Mouse (Mus musculus): ENCODE data around the gene Sox15. TPM values are rescaled to one million over a fixed set of nuclear protein-coding genes. Genes with fewer than 3 reads are reported as not detected.
A peak's percentile ranks its signal among the peaks of the same experiment; 100 is the strongest.

The Sox15 gene
- total RNA-seq, 2 experiments from 2014 or later, result not detected

- no peak for DNase-seq (ENCODE audit: low spot score)
Measured at GRCm38 (mm10) chr11:69679144-69679543, 24.0 kb downstream of the Sox15 start.

GRCm38 (mm10) chr11:69680136-69680855 lies 25.2 kb downstream of the Sox15 start:
- DNase-seq (ENCODE audit: low spot score), result no peak

GRCm38 (mm10) chr11:69681314-69682208 lies 26.4 kb downstream of the Sox15 start, which contains the start of gene Senp3:
Gene Senp3, minus strand, starts transcription at chr11:69682084.
- peak; percentile 96 for DNase-seq (ENCODE audit: low spot score)

GRCm38 (mm10) chr11:69682209-69682839 lies 27.2 kb downstream of the Sox15 start:
- DNase-seq (ENCODE audit: low spot score), result no peak

- DNase-seq (ENCODE audit: low spot score), result peak; percentile 92
Measured at GRCm38 (mm10) chr11:69682840-69683533, 27.9 kb downstream of the Sox15 start.

GRCm38 (mm10) chr11:69683576-69683975 lies 28.5 kb downstream of the Sox15 start:
- DNase-seq (ENCODE audit: low spot score), result no peak

- no peak for DNase-seq (ENCODE audit: low spot score)
Measured at GRCm38 (mm10) chr11:69684128-69684745, 29.1 kb downstream of the Sox15 start.

- DNase-seq (ENCODE audit: low spot score), result no peak
Measured at GRCm38 (mm10) chr11:69684936-69685335, 29.8 kb downstream of the Sox15 start.

- DNase-seq (ENCODE audit: low spot score), result peak; percentile 86
Measured at GRCm38 (mm10) chr11:69685526-69686148, 30.5 kb downstream of the Sox15 start, which contains the start of gene Tnfsf13. Gene Tnfsf13, minus strand, starts transcription at chr11:69685784.

GRCm38 (mm10) chr11:69686377-69686776 lies 31.3 kb downstream of the Sox15 start:
- peak; percentile 83 for DNase-seq (ENCODE audit: low spot score)

GRCm38 (mm10) chr11:69687061-69687460 lies 31.9 kb downstream of the Sox15 start:
- DNase-seq (ENCODE audit: low spot score), result no peak

GRCm38 (mm10) chr11:69689891-69690290 lies 34.8 kb downstream of the Sox15 start:
- DNase-seq (ENCODE audit: low spot score), result no peak

- DNase-seq (ENCODE audit: low spot score), result no peak
Measured at GRCm38 (mm10) chr11:69692196-69692811, 37.2 kb downstream of the Sox15 start.

GRCm38 (mm10) chr11:69692863-69693262 lies 37.7 kb downstream of the Sox15 start:
- DNase-seq (ENCODE audit: low spot score), result no peak

GRCm38 (mm10) chr11:69693421-69693965 lies 38.4 kb downstream of the Sox15 start:
- DNase-seq (ENCODE audit: low spot score), result no peak

- no peak for DNase-seq (ENCODE audit: low spot score)
Measured at GRCm38 (mm10) chr11:69695046-69695360, 39.9 kb downstream of the Sox15 start.

GRCm38 (mm10) chr11:69695361-69696181 lies 40.5 kb downstream of the Sox15 start, which contains the start of the genes Tnfsf12 and Tnfsfm13:
Gene Tnfsf12, minus strand, starts transcription at chr11:69695849.
Gene Tnfsfm13, minus strand, starts transcription at chr11:69696098.
- peak; percentile 74 for DNase-seq (ENCODE audit: low spot score)

GRCm38 (mm10) chr11:69697396-69697795 lies 42.3 kb downstream of the Sox15 start:
- no peak for DNase-seq (ENCODE audit: low spot score)

- DNase-seq (ENCODE audit: low spot score), result no peak
Measured at GRCm38 (mm10) chr11:69698574-69698973, 43.5 kb downstream of the Sox15 start.
